Mouse (Mus musculus) v-Abl transformed pro-B cells (cell line): ENCODE data around the gene Ehd4.

Experiments used
- in situ Hi-C, 2 experiments: fragments of 400-800 bp; cut with MboI; formaldehyde crosslinking; loops; one replicate each; pipeline ENCODE4 v1.15.1; 2025; ENCODE audit not compliant: unreplicated experiment in 2 of 2

Gene Ehd4

DNA sequence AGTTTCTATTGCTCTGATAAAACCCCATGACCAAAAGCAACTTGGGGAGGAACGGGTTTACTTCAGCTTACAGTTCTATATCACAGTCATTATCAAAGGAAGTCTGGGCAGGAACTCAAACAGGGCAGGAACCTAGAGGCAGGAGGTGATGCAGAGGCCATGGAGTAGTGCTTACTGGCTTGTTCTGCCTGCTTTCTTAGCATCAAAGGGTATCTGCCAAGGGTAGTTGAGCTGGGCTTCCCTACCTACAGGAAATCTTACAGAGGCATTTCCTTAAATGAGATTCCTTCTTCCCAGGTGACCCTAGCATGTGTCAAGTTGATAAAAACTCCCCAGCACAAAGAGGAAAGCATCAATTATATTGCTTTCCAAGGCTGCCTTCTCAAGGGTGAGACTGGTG lies 38.0 kb downstream of the Ehd4 start:
- in situ Hi-C loops = no loop called here

DNA sequence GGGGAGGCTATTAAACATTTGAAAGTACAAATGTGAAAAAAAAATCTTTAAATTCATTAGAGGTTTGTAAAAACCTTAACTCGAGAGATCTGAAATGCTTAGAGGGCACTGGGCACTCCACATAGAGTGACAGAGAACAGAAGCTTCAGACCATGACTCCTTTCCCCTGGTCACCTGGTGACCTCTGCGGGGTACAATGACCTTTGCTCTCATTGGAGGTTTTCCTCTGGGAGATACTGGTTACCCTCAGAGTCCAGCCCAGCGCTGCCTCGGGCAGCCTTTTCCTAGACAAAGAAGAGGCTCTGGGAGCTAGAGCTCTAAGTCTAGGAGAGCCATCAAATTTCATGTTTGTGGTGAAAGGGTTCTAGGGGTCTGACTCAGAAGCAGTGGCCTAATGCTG lies 39.4 kb downstream of the Ehd4 start:
- in situ Hi-C loops = no loop called here

DNA sequence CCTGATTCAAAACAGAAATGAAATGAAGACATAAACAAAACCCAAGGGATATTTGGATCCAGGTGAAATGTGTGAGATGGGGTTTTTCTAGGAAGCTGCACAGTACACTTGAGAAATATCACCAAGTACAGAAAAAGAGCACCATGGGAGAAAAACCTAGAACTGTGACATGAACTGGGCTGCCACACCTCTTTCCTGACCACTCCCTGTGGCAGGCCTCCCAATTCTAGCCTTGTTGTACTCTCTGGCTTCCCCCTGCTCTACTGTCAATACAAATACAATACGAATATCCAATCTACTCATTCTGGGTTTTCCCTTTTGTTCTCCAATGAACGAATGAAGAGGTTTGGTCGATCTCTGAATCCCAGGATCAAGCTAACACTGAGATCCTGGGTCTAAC lies 40.4 kb downstream of the Ehd4 start:
- in situ Hi-C loops = no loop called here

DNA sequence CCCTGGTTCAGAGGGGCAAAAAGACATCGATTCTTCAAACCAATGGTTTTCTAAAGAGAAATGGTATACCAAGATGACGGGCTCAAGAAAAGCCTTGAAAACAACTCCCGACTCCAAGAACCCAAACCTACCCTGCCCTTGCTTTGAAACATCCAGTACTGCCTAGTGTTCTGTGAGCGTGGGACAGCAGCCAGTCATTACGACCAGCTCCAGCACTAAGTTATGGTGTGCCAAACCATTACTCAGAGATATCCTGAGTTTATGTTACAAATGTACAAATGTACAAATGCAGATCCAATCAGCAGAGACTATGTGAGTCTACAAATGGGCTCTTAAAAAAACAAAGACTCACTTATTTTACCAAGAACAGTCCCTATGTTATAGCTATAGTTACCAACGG lies 40.9 kb downstream of the Ehd4 start:
- in situ Hi-C loops = no loop called here

DNA sequence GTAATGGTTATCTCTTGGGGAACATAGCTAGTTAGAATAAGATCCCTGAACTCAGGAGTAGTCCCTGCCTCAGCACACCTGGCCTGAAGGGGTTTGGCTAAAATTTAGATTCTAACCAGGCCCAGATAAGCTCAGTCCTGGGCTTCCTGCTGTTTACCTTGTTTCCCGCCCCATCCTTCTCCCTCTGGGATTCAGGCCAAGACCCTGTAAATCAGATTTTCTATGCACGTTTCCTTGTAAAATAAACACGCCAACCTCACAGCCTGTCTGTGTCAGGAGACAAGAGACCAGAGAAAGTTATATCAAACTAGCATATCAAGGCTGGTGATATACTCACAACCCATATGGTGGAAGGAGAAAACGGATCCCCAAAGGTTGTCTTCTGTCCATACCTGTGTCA lies 42.8 kb downstream of the Ehd4 start:
- in situ Hi-C loops = no loop called here

DNA sequence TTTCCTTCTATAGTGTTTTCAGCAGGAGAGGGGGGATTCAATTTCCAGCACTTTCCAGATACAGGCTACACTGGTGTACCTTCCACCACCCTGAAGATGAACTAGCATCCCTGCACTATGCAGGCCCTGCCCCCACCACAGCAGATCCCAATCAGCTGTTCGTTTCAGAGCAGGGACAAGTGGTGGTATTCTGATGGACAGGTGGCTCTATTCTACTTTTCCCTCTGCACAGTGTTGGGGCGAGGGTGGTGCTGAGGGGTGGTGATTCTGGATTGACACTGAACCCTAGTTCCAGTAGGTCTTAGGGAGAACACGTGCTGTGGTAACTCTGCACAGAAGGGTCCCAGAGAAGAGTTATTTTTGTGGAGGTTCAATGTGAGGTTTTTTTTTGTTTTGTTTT lies 43.2 kb downstream of the Ehd4 start:
- in situ Hi-C loops = no loop called here

DNA sequence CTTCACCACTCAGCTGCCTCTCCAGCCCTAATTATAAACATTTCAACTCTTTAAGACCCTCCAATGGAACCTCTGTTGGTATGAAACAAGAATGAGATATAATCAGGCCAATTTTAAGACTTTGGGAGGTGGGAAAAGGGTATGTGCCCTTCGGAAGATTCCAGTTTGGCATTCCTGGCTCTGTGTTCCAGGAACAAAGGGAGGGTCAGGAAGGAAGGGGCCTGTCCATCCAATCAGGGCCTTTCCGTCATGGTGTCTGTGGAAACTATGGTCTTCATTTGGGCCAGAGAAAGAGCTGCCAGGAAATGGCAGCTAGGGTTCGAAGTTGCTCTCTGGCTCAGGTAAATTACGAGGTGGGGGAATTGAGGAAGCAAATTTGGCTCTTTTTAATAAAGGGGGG lies 46.3 kb downstream of the Ehd4 start:
- in situ Hi-C loops = no loop called here

DNA sequence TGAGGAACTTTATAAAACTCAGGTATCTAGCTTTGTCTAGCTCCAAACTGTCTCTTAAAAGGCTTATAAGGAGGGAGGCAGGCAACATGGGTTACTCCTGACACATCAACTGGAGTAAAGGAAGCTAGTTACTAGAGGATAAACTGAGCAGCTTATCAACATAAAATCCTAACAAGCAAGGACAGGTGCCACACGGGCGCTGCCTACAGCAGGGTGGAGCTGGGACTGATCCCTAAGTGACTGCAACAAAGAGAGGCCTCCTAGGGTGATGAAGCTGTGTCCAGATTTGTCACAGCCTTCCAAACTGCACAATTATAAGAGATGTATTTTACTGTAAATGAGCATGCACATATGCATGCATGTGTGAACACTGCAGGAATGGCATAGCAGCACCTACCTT lies 47.0 kb downstream of the Ehd4 start:
- in situ Hi-C loops = no loop called here

DNA sequence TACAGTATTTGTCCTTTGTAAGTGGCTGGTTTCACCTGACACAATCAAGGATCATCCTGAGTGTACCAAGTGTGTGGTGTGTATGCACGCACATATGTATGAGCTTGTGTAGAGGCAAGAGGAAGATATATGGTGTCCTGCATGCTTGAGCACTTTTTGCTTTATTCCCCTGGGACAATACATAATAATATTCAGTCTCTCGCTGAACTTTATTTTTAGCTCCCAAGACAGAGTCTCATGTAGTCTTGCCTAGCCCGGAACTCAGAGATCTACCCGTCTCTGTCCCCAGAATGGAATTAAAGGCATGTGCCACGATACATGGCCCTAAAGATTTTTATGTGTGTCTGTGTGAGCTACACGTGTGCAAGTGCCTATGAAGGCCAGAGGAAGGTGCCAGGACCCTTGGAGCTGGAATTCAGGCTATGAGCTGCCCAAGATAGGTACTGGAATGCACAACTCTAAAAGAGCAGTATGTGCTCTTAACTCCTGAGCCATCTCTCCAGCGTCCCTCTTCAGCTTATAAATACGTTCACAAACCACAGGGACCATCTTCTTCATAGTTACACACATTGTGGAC lies 47.9 kb downstream of the Ehd4 start:
- in situ Hi-C loops = no loop called here

DNA sequence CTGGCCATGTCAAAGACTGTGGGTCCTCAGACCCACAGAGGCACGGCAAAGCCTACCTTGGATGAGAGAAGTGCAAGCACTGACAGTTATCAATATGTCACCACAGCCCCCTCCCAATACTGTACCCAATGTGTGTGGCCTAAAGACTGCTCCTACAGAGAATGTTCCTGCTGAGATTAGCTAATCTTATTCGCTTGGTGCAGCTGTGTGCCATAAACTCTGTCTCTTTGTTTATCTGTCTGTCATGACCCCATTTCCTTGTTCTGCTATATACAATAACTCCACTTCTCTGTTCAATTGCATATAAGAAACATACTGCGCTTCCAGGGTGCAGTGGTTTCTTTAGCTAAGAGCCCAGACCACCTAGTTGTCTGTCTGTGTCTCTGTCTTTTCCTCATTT lies 48.5 kb downstream of the Ehd4 start:
- in situ Hi-C loops = no loop called here

DNA sequence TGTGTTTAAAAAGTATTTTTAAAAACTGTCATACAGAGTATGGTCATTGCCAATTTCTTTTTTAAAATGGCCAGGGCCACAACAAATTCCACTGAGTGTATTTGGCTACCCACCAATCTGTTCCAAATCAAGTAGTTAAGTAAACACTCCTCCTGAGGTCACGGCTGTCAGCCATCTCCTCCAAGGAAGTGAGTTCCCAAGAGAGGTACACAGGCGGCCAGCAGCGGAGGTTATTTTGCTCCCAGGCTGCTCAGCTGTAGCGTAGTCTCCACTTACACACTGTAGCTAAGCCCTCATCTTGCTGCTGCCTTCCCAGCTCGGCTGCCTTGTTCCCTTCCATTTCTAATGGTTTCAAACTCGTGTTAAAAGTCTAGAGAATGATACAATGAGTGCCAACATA lies 51.5 kb downstream of the Ehd4 start:
- in situ Hi-C loops = loop anchor here in 1 of 2 experiments (5.0 kb wide), 1 partner anchor 44 kb away; no protein-coding TSS in a partner anchor

DNA sequence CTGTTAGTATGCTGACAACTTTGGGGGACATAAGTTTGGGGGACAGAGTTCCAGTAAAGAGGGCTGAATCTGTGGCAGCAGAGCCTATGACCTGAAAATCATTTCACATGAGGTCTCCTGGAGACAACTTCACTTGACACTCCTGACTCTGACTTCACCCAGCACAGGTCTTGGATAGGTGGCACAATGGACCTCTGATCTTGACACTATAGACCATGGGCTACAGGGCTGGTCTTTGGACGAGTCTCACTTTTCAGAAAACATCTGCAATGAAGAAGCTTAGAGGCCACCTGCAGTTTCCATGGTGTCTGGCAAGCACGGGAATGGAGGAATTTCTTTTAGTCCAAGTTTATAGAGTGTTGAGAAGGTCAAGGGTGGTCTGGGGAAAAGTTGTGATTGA lies 52.0 kb downstream of the Ehd4 start:
- in situ Hi-C loops = loop anchor here in 1 of 2 experiments (5.0 kb wide), 1 partner anchor 45 kb away; no protein-coding TSS in a partner anchor

DNA sequence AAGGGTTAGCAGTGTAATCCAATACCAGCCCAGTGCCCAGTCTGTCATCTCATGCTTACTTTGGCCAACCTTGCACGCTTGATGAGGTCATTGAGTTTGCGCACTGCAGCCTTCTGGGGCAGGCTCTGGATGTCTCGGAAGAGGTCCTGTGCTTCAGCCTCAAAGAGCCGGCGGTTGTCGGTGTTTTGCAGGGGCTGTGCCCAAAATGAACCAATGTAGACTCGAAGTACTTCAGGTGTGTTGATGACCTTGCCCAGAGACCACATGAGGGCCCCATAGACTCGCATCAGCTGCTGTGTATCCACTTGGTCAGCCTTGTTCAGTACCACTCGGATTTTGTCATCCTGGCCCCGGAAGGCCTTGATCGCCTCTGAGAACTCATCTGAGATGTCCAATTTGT lies 52.4 kb downstream of the Ehd4 start:
- in situ Hi-C loops = loop anchor here in 1 of 2 experiments (5.0 kb wide), 1 partner anchor 45 kb away; no protein-coding TSS in a partner anchor

DNA sequence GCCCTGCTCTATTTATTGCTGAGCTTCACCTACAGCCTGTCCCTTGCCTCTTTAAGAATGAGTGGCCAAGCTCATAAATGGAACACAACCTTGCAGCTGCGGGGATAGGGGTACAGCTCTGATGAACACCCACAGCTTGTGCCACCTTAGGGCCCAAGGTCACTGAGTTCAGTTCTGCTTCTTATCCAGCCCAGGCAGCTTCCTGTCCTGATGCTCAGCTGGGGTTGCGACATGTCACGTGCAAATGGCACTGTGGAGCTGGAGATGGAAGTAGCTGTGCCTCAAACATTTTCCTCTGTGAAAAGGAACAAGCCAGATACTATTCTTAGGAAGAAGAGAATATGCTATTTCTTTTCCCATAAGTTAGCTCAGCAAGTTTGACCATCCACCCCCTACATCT lies 54.5 kb downstream of the Ehd4 start:
- in situ Hi-C loops = loop anchor here in 1 of 2 experiments (5.0 kb wide), 1 partner anchor 47 kb away; no protein-coding TSS in a partner anchor

DNA sequence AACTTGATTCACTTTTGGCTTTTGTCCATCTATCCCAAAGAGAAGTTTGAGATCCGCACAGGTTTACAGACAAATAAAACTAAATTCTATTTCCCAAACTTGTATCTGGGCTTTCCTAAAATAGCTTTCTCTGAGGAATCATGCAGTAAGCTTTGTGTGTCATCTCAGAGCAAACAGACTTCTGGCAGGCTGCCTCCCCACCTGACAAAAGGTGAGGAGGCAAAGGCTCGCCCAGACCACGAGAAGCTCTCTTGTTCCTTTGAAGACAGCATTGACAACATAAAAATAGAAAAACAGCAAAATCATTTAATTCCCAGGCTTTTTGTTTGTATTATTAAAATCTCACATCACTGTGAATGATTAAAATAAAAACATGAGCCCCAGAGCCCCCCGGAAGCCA lies 55.1 kb downstream of the Ehd4 start:
- in situ Hi-C loops = no loop called here

DNA sequence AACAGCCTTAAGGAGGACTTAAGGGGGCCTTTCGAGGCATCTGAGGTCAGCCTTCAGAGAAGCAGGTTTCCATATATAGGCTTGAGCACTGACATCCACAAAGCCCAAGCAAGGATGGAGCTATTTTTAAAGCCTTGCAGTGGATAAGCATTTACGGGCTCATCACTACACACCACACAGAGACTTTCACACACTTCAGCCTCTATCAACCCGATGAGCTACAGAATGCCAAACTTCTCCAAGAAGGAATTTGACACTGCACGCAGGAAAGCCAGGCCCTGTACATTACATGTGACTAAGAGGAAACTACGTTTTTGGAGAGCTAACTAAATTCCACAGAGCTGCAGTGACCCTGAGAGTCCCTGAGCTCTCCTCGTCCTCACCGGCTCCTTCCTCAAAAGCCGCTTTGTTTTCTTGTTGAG lies 55.6 kb downstream of the Ehd4 start:
- in situ Hi-C loops = no loop called here

DNA sequence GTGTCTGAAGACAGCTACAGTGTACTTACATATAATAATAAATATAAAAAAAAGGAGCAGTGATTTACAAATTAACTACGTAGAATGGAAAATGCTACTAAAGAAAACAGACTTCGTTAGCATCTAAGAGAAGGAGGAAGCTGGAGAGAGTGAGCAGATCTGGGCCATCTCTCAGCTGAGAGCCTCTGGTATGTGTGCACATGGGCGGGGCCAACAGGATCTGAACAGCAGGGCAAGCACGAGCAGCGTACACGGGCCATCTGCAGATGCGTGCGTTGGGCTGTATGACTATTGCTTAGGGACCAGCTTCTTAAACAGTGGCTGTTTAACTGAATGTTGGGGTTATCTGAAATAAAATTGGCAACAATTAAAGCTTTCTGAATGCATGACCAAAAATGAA lies 56.5 kb downstream of the Ehd4 start:
- in situ Hi-C loops = no loop called here

DNA sequence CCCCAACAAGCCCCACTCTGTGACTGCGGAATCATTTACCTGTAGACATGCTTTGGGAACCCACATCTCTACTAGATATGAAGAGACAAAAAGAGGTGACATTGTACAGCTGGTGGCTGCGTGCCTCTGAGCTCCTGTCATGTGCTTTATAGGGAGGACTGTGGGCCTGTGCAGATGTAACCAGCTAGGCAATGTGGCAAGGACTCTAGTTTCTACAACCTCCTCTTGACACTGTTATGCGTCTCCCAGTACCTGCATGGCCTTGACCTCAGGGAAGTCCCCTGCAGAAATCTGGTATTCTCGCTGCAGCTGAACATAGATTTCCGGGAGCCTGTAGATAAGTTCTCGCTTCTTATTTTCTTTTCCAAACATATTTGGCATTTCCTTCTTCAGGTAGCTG lies 57.7 kb downstream of the Ehd4 start:
- in situ Hi-C loops = no loop called here

DNA sequence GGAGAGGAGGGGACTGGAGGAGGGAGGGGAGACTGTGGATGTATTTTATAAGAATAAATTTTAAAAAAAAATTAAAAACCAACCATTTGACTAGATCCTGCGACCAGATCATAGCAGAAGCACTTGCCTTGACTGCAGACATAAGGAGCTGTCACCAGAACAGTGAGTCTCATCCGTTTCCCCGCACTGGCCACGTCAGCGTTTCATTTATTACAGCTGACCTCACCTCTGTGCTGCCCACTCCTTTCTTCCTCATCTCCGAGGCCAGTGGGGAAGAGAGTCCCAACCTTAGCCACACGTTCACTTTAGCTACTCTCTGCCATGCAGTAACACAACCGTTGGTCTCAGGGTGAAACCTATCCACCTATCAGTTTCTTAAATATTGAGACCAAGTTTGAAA lies 58.2 kb downstream of the Ehd4 start:
- in situ Hi-C loops = no loop called here

DNA sequence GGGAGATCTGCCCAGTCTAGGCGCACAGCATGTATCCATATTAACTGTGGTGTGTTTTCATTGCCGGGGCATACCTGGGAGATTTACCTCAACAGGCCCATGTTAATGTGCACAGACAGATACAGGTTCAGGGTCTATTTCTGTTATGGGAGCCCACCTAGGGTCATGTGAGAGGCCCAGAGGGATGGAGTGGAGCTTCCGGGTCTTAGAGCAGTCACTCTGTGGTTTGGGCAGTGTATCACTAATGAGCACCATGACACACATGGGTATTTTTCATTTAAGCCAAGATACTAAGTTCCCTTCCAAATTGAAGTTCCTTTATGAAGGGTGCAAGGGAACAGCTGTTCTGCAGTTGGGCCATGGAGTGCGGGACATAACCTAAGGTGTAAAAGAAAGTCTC lies 59.2 kb downstream of the Ehd4 start:
- in situ Hi-C loops = no loop called here

DNA sequence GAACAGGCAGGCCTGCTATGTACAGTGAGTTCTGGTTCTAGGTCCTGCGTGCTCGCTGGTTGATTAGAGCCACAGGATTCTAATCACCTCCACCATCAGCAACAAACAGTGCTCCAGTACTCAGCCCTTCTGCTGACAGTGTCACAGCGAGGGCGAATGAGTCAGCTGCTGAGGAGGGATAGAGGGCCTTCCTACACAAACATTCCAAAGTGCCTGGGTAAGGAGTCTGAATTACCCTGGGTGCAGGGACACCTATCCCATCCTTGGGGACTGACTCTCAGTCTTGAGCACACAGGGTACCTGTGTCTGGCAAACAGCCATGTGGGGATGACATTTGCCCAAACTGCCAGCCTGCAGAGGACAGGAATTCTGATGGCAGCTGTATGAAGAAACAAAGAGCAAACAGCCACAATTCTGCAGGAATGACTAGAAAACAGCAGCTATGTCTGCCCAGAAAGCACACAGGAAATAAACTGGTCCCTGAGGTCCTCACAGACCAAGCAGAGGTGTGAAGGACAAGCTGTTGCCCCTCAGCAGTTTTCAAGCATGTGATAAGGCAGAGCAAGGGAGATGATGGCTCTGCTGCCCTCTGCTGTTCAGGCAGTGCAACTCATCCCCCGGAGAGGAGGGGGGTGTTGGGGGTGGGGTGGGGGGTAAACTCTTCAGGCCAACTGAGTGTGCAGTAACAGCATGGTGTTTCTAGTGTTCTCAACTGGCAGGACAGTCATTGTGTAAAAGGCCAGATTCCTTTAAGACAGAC lies 60.6 kb downstream of the Ehd4 start:
- in situ Hi-C loops = no loop called here

DNA sequence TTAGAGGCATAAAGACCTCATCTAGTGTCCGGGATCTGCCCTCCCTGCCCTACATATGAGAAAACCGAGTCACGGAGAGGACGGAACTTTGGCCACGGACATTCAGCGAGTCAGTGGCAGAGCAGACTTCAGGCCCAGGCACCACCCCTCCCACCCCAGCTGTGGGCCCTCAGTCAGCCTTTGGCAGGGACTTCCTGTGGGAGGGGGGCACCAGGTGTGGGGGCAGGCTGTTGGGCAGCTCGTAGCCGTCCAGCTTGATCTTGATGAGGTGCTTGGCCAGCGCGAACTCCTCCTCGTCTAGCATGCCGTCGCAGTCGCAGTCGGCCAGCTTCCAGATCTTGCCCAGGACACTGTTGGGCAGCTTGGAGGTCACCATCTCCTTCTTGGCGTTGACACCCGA lies 63.4 kb downstream of the Ehd4 start:
- in situ Hi-C loops = no loop called here
